Mouse (Mus musculus): ENCODE data around the gene Cxcl9.
"Not testable (repeated sequence)": the region's sequence is repeated elsewhere in the genome, so short reads cannot be mapped to it uniquely, and the experiment has no call there.

Gene Cxcl9

DNA sequence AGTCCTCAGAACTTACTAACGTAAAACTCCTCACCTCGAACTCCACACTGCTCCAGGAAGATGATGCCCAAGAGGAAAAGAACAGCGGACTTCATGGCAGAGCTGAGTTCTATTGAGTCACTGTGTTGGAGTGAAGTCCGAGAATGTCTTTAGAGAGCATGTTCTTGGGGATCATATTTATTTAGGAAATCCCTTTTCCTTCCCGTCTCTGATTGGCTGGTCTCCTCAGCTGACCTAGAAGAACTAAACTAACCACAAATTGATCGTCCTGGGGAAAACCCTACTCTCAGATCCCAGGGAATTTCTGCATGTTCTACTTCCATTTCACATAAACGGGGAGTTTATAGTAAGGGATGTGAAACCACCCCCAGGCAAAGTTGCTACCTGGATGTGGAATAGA, at the start of gene Cxcl9:
Cxcl9 (minus strand) TSS at position 151 of the 400 bp plus-strand sequence.
- DNase-seq (ENCODE audit: low spot score), result no peak

DNA sequence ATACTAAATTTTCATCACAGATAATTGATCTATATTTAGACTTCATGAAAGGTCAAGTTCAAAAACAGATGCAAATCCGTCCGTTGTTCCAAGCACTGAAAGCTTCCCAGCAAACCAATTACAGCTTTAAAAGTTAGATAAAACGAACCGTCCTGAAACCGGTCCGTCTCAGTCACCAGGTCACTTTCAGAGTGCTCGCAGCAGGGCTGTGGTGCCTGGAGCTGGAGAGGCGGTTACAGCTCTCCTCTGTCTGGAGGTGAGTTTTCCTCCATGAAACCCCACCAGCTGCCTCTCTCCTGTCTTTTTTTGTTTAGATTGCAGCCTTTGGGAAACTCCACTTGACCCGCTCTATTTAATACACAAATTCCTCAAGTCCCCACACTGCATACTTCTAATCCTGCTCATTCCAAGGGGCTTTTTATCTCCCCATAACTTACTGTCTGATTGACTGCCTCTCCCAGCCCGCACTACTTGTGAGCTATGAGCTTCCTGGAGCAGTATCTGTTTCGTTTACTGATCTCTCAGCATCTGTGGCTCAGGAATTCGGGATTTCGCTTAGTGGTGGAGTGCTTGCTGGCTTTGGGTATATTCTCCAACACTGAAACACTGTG, 49.0 kb upstream of the Cxcl9 start:
- DNase-seq (ENCODE audit: low spot score), result no peak

GRCm38 (mm10) chr5:92375368-92375767, 47.5 kb upstream of the Cxcl9 start:
- DNase-seq (ENCODE audit: low spot score), result no peak

GRCm38 (mm10) chr5:92374721-92375142, 46.9 kb upstream of the Cxcl9 start:
- DNase-seq (ENCODE audit: low spot score), result peak; percentile 45

DNA sequence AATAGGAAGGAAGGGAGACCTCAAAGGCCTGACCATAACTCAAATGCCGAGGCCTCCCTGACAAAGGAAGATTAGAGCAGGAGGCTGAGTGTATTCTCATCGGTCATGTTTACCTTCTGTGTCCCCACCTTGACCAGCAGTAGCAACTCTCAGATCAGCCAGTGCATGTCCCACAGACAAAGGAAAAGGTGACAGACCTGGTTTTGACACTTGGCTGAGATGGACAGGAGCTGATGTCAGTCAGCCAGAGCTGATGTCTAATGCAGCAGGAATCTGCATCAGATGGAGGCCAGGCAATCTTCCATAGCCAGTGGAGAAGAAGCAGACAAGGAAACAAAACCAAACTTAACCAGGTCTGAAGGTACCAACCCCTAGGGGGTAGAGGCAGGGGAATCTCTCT, 44.7 kb upstream of the Cxcl9 start:
- DNase-seq (ENCODE audit: low spot score), result no peak

DNA sequence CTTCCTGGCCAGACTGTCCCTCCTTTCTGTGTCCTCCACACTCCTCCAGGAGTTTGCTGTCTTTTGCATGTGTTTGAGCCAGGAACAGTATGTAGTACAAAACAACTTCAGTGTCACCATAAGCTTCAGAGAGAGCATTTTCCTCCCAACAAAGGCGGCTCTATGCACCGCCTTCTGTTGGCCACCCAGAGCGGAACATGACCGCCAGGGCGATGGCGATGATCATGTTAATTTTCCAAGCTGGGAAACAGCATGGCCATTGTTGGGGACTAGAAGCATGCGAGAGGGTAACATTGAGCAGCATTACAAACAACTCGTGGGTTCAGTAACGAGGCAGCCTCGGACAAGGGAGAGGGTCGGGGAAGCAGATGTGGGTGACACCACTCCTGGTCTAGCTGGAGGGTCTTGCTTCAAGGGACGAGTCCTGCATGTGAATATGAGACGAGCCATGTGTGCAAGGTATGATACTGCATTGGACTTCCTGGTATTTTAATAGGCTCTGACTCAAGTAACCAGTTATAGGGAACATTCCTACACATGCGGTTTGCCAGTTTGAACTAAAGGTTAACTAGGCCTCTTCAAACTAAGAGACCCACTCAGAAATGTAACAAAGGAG, 43.6 kb upstream of the Cxcl9 start:
- DNase-seq (ENCODE audit: low spot score), result no peak

GRCm38 (mm10) chr5:92370891-92371290, 43.0 kb upstream of the Cxcl9 start:
- no peak for DNase-seq (ENCODE audit: low spot score)

GRCm38 (mm10) chr5:92370392-92370791, 42.5 kb upstream of the Cxcl9 start:
- DNase-seq (ENCODE audit: low spot score), result no peak

DNA sequence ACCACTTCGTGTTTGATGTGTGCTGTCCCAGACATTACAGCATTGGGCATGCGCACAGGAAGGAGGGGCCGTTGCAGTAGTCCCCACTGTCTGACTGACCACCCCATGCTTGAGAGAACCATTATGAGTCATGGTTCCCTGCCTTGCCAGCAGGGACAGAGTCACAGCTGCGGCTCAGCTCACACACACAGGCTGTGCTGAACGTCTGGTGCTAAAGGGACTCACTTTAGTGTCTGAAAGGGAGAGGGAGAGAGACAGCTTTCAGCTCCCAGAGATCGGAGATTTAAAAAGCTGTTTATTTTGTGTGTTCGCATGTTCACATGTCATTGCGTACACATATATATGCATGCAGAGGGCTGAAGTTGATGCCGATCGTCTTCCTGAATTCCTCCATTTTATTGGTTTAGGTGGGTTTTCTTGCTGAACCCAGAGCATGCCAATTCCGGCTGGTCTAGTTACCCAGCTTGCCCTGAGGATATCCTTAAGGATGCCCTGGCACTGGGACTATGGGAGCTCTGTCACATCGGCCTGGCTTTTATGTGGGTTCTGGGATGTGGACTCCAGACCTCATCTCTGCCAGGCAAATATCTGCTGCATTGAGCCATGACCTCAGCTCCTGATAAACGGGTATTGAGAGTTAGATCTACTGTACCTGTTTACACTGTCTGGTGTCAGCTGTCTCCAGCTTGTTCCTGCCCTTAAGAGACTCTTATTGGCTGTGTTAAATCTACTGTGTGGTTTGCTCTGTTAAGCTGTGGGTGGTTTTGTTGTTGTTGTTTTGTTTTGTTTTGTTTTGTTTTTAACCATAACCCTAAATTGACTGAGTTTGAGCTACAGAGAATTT, 41.5 kb upstream of the Cxcl9 start:
- DNase-seq (ENCODE audit: low spot score), result no peak

DNA sequence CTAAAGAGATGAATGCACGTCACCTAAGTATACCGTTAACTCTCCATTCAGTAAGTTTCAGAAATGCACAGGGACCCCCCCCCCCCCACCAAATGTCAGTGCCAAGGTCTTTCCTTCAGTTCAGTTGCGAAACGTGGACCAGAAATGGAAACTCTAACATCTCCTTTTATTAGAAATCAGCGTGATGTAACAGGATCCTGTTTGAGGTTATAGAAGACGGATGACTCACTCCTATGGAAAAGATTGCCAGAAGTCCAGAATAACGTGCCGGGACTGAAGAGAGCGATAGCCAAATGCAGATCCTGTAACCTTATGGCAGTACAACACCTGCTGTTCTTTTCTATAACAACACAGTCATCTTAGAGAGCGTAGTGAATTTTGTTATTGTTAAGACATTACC, 40.5 kb upstream of the Cxcl9 start:
- DNase-seq (ENCODE audit: low spot score), result no peak

- DNase-seq (ENCODE audit: low spot score), result no peak
Measured at GRCm38 (mm10) chr5:92366565-92366964, 38.7 kb upstream of the Cxcl9 start.

- DNase-seq (ENCODE audit: low spot score), result no peak
Measured at GRCm38 (mm10) chr5:92365146-92365705, 37.3 kb upstream of the Cxcl9 start.

DNA sequence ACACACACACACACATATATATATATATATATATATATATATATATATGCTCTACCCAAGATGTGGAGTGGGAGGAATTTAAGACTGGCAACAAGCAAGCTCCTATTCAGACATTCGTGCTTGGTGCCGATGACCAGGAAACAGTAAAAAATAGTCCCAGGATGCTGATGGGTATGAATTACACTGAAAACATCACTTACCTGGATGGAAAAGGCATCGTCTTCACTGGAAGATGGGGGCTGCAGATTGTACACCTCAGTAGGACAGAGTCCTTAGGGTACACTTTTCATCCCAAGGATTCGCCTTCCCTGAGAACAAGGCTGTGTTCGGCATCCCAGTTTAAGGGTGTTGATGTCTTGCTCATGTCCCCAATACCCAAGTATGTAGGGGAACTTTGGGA, 36.1 kb upstream of the Cxcl9 start:
- no peak for DNase-seq (ENCODE audit: low spot score)

DNA sequence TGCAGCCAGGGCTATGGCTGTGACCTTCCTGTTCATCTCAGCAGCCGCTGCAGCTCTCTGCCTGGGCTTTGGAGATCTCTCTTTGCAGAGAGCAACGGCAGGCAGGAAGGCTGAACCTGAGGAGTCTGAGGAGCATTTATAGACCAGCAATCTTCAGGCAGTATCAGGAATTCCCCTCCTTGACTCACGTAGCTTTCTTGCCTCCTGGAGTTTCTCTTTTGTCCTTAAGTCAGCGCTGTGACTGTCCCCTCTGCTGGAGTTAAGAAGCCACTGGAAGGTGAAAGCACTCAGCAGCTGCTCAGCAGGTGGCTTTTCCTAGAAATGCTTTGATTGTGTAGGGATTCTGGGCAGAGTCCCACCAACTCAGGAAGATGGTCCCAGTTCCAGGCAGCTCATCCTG, 35.3 kb upstream of the Cxcl9 start:
- no peak for DNase-seq (ENCODE audit: low spot score)

DNA sequence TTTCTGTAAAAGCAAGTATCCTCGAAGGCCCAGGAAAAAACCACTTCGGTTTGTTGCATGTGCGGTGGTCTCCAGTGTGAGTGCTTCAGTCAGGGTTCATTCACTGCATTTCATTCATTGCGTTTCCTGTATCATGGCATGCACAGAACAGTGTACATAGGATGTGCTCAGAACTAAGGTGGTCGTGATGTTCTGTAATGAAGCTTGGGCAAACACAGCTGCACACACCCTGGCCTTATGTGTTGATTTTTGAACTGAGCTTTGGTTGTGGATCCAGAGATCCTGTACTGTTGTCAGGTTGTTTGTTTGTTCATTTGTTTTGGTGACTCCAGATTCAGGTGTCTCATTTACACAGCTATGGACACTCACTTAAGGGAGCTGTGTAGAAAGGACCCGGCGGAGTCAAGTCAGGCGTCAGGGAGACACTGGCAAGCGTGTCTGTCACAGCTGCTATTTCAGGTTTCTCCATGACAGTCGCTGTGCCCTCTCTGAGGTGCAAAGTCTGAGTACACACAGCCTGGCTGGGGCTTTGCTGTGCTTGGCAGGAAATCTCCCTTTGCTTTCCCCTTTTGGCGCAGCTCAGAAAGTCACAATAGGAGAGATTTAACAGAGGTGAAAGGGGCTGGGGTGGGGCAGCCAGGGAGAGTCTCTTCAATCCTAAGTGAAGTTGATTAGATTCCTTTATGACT, 31.0 kb upstream of the Cxcl9 start:
- DNase-seq (ENCODE audit: low spot score), result no peak

DNA sequence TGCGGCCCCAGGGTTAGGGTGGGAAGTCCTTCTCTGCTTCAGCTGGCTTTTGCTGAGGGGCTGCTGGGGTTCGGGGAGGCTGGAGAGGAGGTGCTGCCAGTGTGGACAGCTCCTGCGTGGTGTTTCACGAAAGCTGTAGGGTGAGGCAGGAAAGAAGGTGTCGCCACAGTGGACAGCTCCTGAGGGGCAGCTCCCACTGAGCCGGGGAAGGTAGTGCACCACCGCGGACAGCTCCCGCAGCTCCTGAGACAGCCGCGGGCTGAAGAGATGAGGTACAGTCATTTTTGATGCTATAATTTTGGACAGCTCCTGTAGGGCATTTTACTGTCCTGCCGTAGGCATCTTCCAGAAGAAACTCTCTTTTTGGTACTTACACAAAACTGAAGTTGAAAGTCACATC, 30.2 kb upstream of the Cxcl9 start:
- DNase-seq (ENCODE audit: low spot score), result peak; percentile 47

DNA sequence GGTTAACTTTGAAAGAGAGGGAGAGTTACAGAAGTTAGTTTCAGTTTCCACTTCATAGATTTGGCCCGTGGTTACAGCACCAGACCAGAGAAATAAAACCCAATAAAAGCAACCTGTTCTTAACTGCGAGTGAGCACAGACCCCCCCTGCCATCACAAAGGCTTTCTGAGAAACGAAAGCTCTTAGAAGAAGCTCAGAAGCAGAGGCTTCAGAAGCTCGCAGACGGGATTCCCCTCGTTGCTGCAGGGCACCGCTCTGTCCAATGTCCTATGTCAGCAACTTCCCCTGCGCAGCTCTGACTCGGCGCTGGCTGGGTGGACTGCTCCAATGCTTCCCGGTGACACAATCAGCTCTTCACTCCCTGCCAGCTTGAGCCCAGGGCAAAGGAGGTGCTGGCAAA, 25.6 kb upstream of the Cxcl9 start:
- DNase-seq (ENCODE audit: low spot score), result no peak

GRCm38 (mm10) chr5:92352716-92353115, 24.8 kb upstream of the Cxcl9 start:
- not testable (repeated sequence) for DNase-seq (ENCODE audit: low spot score)

- DNase-seq (ENCODE audit: low spot score), result no peak
Measured at GRCm38 (mm10) chr5:92349731-92350130, 21.9 kb upstream of the Cxcl9 start.

DNA sequence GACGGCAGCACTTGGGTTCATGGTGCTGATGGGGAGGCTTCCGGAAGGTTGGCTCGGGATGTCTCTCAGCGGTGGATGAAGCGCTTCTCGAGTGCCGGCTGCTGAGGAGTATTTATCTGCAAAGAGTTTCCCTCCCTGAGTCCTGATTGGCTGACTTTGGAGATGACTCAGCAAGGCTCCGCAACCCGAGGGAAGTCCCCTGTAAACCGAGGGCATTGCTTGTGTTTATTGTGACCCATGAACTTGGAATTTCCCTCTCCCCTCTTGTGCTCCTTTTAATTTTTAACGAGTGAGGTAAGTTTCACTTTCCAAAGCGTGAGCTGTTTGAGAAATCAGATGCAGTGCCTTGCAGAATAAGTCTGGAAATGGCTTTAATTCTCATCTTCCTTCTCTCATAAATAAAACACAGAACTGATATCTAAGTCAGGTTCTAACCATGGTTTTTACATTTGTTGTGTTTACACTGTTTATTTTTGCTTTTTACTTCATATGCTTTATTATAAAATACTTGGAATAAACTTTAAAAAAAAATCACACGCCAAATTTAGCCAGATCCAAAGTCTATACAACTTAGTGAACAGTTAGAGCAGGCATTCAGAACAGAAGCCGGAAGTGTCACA, 21.0 kb upstream of the Cxcl9 start, which contains the start of gene Cxcl10:
Cxcl10 (minus strand) TSS at position 96 of the 620 bp plus-strand sequence.
- peak; percentile 39 for DNase-seq (ENCODE audit: low spot score)

DNA sequence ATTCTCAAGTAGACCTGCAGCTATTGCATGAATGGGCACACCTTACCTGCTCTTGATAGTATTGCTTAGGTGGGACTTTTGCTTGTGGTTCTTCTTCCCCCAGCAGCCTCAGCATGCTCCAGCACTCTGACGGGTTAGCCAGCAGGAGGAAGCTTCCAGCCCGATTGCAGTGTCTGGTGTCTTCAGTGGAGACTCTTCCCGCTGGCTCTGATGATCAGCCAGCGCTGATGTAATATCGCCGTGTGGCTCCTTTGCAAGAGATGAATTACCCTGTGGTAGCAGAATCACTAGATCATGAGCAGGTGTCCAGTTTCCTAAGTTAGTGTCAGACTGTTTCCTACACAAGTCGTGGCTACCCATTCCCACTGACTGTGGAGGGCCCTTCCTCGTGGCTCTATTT, 17.1 kb upstream of the Cxcl9 start:
- no peak for DNase-seq (ENCODE audit: low spot score)

- DNase-seq (ENCODE audit: low spot score), result no peak
Measured at GRCm38 (mm10) chr5:92340606-92341005, 12.7 kb upstream of the Cxcl9 start.

Data from ovary, adult 18-20 months (tissue).